Mouse (Mus musculus) common myeloid progenitor, adult 5-6 weeks (primary cell): ENCODE data around the gene Grn. TPM values are rescaled to one million over a fixed set of nuclear protein-coding genes. Genes with fewer than 3 reads are reported as not detected.

Experiments
- ATAC-seq: replicated peaks from 2 replicates; pipeline ENCODE4 v1.8.0; 2016; ENCODE audit warnings: low read depth, mild to moderate bottlenecking, moderate TSS enrichment, inconsistent platforms; ENCODE audit not compliant: poor library complexity, severe bottlenecking
- total RNA-seq: library from RNA; stranded (forward); fragments of 200-1000, 187-1606 nt; gene quantifications from 2 replicates; pipeline ENCODE4 v1.2.3, GENCODE M21; 2017

The Grn gene
- total RNA-seq, 1 experiment from 2014 or later = 26.1 TPM

DNA sequence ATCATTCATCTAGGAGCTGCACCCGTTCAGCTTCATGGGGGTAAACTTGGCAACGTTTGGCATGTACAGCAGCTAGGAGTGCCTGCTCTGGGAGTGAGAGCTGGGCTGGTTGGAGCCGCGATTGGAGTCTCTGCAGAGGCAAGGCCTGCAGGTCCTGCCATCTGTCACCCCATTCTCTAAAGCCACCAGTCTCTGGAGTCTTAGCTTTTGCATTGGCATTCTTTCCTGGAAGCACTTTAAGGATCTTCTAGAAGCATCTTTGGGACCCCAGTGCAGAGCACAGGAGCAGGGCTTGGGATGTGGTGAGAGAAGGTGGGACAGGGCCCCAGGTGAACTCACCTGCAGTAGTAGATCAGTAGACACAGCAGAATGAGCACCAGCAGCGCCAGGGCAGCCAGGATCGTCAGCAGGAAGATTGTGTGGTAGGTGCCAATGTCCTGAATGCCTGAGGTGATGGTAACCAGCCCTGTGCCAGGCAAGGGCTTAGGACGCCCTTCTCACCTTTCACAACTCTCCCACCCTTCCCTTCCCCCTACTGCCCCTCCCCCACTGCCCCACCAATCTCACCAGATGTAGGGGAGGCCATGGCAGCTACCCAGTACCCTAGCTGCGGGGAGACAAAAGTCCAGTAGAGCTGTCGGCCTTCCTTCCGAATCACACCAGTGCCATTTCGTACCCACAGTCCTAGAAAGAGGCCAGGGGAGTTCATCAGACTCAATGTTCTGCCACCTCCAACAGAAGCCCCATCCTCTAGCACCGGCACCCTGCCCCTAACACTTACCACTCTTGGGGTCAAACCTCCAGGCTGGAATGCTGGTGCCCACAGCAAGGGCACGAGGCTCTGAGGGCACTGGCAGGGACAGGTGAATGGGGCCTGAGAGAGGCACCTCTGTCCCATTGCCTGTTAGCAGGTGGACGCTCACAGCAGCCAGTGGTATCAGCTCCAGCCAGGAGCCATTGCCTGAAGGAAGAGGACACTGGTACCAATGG, 9.3 kb downstream of the Grn start:
- no peak for ATAC-seq

DNA sequence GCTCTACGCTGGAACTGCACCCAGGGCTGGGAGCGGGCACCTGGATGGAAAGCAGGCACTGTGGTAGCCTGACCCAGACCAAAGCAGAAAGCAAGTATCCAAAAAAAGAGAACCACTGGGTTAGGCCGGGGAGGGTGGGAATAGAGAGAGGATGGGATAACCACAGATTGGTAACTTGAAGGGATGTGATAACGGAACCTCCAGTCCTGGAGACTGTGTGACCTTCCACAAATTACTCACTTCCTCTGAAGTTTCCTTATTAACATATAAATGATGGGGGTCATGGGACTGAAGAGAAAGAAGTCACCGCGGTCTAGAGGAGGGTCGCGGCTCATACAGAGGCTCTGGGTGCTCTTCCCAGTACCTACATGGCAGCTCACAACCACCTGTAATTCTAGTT, 10.1 kb downstream of the Grn start:
- no peak; the same call in 1 of the 2 replicates for ATAC-seq

DNA sequence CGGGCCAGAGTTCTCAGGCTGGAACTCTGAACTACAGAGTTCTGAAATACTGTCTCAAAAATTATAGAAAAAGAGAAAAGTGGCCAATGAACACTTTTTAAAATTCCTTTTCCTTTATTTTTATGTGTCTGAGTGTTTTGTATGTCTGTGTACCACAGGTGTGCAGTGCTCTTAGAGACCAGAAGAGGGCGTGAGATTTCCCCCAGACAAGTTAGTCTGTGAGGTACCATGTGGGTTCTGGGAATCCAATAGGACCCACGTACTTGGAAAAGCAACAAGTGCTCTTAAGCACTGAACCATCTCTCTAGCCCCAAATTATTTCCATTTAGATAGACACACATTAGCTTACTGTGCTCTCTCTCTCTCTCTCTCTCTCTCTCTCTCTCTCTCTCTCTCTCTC, 11.3 kb downstream of the Grn start:
- no peak for ATAC-seq

DNA sequence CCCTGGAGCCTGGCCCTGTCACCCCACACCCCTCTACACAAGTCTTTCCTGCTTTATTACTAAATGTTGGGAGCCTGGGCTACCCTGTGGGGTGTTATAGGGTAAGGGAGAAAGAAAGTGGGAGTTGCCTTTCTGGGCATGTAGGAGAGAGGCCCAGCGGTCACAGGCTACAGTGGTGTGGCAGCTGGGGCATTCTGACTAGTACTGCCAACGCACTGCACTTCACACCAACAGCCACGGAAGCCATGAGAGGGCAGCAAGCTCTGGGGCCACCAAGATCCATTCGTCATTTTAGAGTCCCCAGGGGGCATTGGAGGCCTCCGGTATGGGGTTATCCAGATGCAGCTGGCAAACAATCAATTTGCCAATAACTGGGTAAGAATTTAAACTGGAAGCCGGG, 12.0 kb downstream of the Grn start:
- ATAC-seq = no peak

DNA sequence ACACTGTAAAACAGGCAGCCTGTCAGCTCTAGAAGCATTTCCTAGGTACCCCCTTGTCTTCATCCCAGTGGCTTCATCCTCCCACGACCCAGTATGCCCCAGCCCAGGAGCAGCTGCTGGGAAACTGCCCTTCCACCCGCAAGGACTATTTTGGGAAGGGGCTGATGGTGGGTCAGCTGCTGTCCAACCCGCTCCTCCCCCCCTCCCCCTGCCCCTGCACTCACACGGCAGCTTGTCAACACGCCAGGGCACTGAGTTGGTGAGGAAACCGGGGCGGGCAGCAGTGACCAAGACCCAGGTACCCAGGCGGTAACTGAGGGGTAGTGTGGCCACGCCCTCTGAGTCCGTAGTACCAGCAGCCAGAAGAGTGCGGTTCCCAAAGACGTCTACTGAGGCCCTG, 13.6 kb downstream of the Grn start:
- ATAC-seq = no peak

DNA sequence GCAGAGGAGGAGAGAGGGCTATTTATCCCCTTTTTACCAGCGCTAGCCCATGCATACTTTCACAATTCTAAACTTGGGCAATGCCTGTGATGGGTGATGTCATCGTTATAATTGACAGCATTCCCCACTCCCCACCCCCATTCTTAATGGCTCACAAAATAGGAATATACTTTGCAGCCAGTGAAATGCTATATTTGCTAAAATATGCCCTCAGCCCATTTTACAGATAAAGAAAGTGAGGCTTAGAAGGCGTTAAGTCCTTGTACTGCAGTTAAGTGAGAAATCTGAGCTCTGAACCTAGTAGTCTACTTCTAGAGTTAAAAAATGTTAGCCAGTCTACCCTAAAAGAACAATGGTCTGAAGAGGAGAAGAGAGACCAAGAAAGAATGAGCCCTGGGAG, 14.2 kb downstream of the Grn start:
- ATAC-seq = no peak

DNA sequence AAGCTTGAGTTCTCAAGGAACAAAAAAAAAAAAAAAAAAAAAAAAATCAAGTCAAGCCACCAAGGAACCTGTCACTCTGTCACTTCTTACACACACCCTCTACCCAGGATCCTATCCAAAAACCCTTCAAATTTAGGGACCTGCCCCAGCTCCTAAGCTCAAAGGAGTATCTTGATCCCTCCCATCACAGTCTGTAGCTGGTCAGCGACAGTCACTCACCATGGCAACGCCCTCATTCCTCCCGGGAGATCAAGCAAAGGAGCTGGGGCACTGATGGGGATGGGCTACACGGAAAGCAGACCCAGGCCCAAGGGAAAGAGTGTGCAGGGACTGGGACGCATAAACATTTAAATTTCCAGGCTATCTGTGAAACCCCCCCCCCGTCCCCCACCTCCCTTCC, 14.7 kb downstream of the Grn start:
- no peak for ATAC-seq

DNA sequence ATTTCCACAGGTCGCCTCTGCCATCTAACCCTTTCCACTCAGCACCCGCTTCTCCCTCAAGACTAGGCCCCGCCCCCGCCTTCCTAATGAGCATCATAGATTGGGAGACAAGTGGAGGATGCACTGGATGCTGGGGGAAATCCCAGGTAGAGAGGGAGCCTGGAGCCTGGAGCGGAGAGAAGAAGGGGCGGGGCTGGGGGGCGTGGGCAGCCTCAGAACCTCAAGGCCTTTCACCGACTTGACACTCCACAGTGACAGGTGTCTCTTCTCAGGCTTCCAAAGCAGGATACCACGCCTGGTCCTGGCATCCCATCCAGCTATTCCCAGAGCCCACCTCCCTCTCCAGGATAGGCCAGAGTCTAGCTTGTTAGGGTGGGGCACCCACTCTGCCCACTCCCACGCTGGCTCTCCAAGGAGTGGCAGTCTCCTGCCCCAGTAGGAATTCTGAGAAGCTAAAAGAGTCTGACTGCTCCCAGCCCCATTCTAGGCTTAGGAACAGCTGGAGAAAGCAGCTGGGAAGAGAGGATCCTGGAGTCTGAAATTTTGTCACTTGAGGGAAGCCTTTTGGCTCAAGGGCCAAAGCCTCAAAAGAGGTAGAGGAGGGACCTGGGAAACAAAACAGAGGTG, 15.3 kb downstream of the Grn start:
- no peak for ATAC-seq

DNA sequence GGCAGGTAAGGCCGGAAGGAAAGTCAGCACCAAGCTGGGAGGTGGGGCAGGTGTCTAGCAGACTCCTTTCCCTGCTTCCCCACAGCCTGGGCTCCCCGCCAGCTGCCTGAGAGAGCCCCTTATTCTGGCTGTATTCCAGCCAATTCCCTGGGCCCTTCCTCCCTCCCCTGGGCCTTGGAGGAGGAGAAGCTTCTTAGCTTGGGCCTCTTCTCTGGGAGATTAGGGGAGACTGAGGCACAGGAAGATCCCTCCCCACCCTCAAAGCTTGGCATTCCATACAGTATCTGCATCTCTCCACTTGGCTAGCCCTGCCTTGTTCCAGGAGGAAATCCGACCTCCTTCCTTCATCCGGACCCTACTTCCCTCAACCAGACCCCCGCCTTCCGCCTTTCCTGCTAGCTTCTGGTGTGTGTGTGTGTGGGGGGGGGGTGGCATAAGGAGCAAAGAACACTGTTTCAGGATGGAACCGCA, 15.8 kb downstream of the Grn start:
- ATAC-seq = no peak

DNA sequence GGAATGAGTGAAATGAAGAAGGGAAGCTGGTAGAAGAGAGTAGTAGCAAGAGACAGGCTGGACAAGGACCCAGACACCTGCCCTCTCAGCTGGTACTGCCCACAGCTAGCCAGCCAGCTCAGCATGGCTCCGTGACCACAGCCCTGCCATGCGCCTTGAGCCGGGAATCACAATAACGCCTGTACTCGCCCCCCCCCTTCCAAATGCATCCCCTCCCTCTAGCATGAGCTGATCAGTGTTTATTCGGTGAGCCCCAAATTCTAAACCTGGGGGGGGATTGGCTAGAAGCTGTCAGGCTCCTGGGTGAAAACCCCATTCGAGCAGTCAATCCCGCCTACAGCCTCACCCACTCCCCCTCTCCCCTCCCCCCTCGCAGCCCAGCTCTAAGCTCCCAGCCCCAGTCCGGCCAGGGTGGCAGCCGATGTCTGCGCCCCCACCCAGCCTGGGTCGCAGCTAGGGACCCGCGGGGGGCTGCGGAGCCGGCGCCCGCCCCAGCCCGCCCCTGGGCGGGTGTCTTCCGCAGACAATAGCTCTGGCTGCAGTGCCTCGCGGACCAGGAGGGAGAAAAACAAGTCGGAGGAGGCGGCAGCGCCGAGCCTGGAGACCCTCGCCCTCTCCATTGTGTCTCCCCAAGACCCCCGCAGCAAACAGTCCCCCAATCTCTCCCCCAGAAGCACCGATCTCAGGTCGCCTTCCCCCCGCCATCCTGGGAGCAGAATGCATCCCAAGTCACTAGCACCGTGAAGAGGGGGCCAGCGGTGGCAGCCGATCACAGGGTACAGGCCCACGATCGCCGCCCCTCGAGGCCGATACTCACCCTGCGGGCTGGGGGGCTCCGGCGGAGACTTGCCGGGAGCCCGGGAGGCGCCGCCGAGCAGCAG, 16.7 kb downstream of the Grn start:
- 0 out of 2 replicates have a peak, but pooled peaks have one; percentile 10 for ATAC-seq

DNA sequence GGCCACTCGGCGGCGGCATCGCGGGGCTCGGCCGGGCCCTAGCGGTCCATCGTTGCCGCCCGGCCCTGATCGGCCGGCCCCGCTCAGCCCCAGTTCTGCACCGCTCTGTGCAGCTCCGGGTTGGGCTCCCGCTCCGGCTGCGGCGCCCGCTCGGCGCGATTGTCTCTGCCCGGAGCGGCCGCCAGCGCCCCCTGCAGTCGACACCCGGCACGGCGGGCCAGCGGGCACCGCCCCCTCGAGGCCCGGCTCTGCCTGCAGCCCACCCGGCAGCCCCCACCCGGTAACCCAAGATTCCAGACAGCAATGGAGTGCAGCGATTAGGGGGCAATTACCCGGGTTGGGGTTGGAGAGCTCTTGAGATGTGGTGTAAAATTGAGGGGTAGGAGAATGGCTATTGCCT, 17.4 kb downstream of the Grn start, which contains the start of gene Fam171a2:
Gene Fam171a2 (minus strand): TSS at position 186 of the 400 bp plus-strand sequence.
- ATAC-seq = peak; percentile 54

DNA sequence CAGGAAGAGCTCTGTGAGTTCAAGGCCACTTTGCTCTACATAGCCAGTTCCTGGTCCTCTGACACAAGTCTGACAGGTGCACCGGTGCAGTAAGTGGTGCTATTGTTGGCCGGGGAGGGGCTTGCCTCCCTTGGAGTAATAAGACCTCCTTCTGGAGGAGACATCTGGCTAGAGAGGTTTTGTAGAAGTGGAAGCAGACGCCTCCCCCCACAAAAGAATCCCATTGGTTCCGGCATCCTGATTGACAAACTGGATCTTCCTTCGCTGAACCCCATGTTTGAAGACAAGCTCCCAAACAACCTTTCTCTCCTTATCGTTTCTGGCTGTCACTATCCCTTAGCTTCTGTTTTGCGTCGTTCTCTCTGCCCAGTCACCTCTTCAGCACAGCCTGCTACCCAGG, 18.2 kb downstream of the Grn start:
- ATAC-seq = no peak

DNA sequence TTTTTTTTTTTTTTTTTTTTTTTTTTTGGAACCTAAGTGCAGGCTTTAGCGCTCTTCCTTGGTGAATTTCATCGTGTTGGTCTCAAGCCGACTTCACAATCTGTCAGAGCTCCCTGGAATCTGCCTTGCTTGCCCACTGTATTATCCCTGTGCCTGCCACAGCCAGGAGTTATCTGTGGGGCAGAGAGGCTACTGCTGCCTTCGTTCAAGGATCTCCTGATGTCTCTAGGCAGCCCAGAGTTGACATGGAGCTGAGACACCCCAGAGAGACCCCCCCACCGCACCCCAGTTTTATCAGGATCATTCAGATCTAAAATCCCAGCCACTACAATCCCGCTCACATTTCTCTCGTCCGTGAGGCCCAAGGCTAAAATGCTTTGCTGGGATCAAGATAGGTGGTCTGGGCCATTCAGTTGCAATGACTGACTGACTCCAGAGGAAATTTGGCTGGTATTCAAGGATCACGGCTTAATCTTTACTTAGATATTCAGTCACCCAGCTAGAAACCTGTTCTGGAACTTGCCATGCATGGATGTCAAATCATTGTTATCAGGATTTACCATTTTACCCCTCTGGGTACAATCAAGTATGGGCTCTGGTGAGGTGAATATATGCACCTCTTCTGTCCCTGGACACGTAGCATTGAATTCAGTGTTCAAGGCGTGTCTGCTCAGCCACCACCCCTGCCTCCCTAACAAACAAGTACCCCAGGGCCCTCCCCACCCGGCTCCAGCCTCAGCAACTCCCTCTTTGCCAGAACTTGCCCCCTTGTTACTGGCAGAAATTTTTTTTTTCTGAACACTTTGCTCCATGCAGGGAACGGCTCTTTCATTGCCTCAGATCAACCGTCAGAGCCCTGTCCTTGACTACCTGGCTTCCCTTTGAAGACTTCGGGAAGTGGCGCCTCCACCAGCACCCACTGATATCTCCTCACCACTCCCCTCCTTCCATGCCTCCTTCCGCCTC, 19.2 kb downstream of the Grn start:
- ATAC-seq = no peak

DNA sequence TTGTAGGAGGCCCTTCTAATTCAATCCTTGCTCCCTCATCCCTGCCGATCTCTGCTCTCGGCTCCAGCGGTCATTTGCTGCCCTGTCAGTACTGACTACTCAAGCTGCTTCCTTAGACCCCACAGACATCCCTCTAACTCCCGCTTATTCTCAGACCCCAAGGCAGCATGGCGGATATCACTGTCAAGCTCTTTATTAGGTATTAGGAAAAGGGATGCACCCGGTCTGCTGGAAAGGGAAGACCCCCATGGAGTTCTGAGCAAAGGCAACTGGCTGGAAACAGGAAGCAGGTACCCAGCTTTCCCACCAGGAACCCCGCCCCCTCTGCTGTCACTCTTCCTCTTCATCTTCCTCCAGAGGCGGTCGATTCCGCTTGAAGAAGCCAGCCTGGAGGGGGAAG, 23.0 kb downstream of the Grn start:
- no peak for ATAC-seq

DNA sequence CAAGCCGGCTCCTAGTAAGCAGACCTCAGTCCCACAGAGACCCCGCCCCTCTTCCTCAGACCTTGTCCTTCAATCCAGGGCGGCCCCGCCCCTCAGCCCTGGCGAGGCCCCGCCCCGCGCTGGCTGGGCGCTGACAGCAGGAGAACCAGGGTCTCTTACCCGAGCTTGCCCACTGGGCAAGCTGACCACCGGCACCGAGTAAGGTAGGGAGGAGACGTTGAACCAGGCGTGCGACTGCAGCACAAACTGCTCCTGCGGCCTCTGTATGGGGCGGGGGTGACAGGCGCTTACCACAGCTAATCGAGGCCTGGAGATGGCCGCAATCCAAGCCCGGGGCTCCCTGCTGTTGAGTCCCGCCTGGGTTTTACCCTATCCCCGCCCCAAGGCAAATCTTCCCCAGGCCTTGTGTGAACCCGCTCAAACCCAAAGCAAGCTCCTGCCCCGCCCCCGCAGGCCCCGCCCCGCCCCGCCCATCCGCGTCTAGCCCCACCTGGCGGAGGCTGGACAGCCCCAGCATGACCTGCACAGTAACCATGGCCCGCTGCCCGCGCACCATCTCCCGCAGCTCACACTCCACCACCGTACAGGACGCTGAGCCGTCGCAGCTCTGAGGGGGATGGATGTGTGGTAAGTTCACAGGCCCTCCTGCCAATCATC, 25.8 kb downstream of the Grn start:
- ATAC-seq = peak; percentile 69

DNA sequence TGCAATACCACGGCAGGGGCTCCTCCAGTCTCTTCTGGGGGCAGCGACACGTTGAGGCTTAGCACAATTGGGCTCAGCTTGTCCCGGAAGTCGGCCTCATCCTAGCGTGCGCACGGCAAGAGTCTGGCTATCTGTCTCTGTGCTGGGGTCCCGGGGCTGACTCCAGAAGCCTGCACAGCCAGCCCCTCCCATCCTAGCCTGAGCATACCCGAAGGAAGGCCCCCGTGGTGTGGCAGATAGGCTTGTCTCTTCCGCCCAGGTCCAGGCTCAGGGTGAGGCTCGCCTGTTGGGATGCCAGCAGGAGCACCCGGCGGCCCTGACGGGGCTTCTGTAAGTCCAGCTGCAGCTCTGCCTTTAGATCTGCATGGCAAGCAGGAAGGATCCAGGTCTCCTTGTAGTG, 30.4 kb downstream of the Grn start:
- no peak for ATAC-seq

DNA sequence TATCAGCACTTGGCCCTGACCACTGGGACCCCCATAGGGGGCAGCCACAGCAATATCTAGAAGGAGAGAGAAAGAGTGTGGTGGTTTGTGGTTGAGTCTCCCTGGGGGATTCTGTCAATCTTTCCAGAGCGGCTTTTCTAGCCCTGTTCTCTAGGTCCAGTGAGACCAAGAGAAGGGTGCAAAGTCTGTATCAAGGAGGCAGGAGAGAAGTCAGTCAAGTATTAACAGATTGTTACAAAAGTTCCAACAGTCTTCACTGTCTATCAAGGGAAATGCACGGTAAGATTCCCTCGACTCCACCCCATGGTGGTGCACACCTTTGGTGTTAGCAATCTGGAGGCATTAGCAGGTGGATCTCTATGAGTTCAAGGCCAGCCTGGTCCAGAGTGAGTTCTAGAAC, 31.6 kb downstream of the Grn start:
- no peak for ATAC-seq

DNA sequence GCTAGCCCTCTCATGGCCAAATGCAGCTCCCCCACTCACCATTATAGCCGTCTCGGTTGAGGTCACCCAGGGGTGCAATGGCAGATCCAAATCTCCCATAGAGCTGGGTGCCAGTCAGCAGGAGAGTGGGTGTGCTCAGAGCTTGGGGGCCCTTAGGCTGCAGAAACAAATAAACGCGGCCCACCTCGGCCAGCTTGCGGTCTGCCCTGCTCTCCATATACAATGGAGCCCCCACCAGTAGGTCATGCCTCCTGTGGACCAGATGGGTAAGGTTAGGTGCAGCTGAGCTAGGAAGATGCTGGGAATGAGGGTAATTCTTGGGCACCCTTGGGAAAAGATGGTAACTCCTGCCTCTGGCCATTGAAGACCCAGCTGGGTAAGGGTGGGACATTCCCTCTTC, 34.8 kb downstream of the Grn start:
- ATAC-seq = no peak
